Mouse (Mus musculus) mature B cell (primary cell): ENCODE data around the gene Uaca.

Experiments used
- in situ Hi-C: fragments of 300-500 bp; cut with MboI; formaldehyde crosslinking; loops from 2 replicates; pipeline ENCODE4 v1.14.3; 2019

Gene Uaca

DNA sequence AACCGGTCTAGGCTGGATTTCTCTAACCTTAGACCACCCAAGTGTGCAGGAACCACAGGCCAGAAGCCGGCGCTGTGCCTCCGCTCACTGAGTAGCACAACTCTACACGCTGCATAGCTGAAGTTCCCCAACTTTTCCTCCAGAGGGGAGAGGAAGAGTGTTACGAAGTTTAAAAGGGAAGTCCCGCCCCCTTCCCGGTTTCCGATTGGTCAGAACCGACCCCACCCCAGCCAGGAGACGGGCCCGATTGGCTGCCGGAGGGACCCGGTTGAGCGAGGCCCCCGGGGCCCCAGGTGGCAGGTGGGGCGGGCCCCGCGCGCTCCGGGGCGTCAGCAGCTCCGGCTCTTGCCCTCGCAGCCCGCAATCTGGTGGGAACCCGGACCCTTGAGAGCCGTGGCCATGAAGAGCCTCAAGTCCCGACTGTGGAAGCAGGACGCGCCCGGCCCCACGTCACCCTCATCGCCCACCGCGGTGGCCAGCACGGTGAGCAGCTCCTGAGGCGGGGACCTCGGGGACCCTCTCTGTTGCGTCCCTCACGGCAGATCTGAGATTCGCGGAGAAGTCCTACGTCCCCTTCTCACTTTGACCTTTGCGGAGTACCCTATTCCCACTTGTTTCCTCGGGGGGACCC is at the start of gene Uaca:
Gene Uaca (plus strand): TSS at position 333 of the 631 bp plus-strand sequence.
- in situ Hi-C loops, result no loop called here

- in situ Hi-C loops, result no loop called here
Observed at GRCm38 (mm10) chr9:60744971-60745370, 49.4 kb upstream of the Uaca start.

DNA sequence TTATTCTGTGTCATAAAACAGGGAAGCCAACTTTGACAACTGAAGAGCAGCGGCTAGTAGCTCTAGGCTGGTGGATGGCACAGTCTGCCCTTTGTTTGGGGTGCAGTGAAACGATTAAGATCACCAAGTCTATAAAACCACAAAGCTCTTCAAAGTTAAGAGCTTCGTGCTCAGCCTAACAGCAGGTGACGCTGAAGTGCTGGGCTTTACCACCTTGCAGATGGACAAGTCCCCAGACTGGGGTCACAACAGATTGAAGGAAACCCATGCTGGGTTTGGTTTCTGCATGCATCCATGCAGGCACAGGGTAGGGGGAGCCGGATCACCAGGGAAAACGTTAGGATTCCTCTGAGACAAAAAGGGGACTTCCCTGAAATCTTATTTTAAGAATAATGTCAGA is 47.8 kb upstream of the Uaca start:
- in situ Hi-C loops, result no loop called here

DNA sequence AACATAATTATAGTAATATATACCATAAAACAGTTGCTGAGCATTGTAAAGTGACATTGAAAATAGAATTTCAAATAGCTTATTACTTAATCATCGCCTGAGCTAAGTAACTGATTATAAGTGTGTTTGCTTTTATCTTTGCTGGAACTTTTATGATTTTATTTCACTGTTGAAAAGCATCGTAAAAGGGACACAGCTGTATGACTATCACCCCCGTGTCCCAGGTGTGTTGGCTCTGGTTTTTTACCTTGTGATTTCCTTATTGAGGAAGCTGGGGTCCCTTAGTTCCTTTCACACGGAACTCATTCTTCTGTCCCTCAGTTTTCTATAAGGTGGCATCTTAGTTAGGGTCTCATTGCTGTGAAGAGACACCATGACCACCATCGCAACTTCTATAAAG is 46.7 kb upstream of the Uaca start:
- in situ Hi-C loops, result no loop called here

- in situ Hi-C loops, result no loop called here
Observed at GRCm38 (mm10) chr9:60748191-60748590, 46.2 kb upstream of the Uaca start.

DNA sequence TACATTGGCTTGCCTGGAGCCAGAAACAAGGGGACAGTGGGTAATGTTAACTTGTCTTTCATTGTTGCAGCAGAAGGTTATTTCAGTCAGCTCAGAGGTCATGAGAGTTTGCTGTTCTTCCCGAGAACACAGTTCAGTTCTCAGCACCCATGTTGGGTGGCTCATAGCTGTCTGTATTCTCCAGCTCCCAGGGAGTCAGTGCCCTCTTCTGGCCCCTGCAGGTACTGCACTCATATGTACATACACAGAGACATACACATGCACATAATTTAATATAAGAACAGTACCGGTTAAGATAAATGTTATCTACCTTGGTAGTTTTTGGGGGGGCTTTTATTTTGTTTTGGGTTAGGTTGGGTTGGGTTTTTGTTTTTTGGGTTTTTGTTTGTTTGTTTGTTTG is 45.2 kb upstream of the Uaca start:
- in situ Hi-C loops, result no loop called here

- in situ Hi-C loops, result no loop called here
Observed at GRCm38 (mm10) chr9:60751098-60751497, 43.2 kb upstream of the Uaca start.

- in situ Hi-C loops, result no loop called here
Observed at GRCm38 (mm10) chr9:60751971-60752370, 42.4 kb upstream of the Uaca start.

DNA sequence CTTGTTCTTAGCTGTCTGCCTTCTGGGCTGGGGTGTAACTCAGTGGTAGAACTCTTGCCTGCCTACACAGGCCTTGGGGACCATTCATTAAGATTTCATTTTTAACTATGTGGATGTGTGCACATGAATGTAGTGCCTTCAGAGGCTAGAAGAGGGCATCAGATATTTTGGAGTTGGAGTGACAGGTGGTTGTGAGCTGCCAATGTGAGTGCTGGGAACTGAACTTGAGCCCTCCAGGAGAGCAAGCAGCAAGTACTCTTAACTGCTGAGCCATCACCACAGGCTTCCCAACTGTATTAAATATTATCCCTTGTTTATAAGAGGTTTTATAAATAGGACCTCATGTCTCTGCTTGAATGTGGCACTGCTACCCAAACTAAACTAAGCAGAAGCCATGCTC is 41.7 kb upstream of the Uaca start:
- in situ Hi-C loops, result no loop called here

- in situ Hi-C loops, result no loop called here
Observed at GRCm38 (mm10) chr9:60756258-60756657, 38.1 kb upstream of the Uaca start.

DNA sequence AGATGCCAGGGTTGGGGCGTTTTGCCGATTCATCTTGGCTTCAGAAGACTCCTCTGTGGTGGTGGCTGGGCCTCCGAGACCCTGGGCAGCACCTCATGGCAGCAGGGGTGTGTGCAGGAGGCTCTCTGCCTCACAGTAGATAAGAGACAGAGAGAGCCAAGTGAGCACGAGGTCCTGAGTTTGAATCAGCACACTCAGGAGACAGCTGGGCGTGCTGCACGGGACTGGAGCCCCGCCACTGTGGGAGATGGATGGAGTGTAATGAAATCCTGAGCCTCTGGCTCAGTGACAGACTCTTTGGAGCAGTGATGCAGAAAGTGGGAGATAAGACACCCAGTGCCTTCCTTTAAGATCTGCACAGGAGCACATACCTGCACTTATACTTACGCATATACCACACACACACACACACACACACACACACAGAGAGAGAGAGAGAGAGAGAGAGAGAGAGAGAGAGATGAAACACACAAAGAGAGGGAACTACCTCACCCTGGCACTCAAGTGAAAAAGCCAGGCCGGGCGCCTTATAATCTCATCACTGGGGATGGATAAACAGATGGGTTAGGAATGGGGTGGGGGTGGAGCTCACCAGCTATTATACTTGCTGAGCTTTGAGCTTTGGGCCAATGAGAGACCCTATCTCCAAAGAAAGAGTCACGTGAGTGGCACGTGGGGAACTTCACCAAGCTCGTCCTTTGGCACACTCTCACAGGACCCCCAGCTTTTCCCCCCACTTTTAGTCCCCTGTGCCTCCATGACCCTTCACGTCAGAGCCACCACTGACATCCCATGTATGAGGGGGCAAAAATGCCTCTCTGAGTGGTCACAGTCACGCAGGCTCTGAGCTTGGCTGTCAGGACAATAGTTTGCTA is 37.2 kb upstream of the Uaca start:
- in situ Hi-C loops, result no loop called here

GRCm38 (mm10) chr9:60757817-60758216 is 36.5 kb upstream of the Uaca start:
- in situ Hi-C loops, result no loop called here

DNA sequence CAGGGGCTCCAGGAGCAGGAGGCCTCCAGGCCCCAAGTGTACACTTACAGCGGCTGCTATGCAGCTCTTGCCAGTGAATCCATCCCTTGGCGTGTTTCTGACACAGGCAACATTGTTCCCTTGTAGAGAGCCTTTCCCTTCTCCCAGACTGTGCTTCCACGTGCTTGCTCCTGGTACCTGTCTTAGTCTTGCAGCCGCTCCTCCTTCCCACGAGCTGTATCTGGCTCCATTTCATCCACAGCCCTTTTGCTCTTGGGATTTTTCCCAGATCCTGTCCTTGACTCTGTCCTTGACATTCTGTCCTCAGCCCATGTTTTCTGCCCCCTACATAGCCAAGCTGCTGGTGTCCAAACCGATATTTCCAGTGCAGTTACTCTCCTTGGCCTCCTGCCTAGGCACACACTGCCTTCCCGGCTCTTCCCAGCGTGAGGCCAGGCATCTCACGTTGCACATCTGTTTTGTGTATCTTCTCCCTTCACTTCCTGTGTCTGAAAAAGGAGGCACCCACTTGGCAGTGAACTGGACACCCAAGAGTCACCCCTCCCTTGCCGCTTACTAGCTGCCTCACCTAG is 34.8 kb upstream of the Uaca start:
- in situ Hi-C loops, result no loop called here

GRCm38 (mm10) chr9:60765181-60765580 is 29.2 kb upstream of the Uaca start:
- in situ Hi-C loops, result no loop called here

- in situ Hi-C loops, result no loop called here
Observed at GRCm38 (mm10) chr9:60768393-60768792, 25.9 kb upstream of the Uaca start.

- in situ Hi-C loops, result no loop called here
Observed at GRCm38 (mm10) chr9:60769711-60770111, 24.6 kb upstream of the Uaca start.

- in situ Hi-C loops, result no loop called here
Observed at GRCm38 (mm10) chr9:60773713-60774112, 20.6 kb upstream of the Uaca start.

- in situ Hi-C loops, result no loop called here
Observed at GRCm38 (mm10) chr9:60776899-60777298, 17.4 kb upstream of the Uaca start.

DNA sequence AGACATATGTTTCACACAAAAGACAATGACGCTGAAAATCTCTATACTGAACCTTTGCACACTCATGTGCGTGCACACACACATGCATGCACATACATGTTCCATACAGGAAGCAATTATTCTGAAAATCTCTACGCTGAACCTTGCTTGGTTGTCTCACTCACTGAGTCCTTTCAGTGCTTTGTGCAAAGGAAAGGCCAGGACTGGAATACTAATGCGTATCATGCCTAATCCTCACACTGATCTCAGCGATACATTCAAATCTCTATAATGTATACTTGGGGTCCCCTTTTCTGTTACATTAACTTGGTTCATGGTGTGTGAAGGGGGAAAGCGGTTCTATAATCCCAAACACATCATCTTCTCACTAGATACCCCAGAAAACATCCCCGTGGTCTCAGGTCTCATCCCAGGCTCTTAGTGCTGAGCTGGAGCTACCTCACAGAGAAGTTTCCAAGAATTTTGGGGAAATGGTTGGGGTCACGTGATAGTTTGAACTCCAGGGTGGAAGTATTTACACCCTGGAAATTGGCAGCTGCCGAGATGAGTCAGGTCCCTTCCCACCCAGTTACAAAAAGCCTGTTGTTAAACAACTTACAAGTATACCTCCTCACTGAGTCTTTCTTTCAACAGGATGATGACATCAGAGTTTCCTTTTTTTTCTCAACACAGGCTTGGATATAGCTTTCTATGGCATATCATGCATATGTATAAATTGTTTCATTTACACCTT is 12.1 kb upstream of the Uaca start:
- in situ Hi-C loops, result no loop called here

- in situ Hi-C loops, result no loop called here
Observed at GRCm38 (mm10) chr9:60785069-60785468, 9.3 kb upstream of the Uaca start.

DNA sequence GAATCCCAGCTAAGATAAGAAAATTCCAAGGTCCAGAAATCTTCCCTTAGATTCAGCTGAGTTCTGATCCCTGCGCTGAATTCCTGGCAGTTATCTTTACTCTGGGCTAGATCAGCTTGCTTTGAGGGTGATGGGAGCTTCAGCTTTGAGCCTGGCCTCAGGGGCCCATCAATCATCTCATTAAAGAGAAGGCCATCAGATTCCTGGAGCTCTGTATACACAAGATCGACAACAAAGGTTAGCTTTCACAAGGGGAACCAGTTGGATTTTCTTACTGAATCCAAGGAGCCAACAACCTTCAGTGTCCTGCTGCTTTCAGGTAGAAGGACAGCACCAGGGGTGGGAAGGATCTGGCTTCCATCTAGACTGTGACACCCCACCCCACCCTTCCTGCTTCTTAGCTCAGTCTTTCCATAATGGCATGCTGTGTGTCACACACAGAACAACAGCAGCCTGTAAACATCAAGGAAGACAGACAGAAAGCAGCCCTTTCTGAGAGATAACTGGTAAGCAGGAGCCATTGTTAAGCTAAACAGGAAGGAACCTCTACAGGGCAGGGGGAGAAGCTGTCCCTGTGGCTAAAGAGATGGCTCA is 6.7 kb upstream of the Uaca start:
- in situ Hi-C loops, result no loop called here

DNA sequence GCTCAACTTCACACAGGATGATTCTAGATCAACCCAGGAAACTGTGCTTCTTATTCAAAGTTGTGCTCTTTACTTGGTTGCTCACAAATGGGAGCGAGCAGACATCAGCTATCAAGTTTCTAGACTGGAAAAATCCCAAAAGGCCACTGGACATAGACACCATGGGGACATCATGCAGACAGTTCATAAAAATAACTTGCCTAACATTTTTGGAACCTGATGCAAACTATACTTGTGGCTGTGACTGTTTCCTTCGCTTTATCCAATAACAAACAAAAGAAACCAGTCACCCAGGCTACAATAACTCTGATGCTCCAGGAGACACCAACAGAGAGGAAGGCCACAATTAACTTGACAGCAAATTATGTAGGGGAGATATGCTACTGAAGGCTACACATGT is 4.1 kb upstream of the Uaca start:
- in situ Hi-C loops, result no loop called here
